Mouse (Mus musculus) cerebellum, adult 9-10 months (tissue): ENCODE measurements around the gene Olfr198.
"Not testable (repeated sequence)": the region's sequence is repeated elsewhere in the genome, so short reads cannot be mapped to it uniquely, and the experiment has no call there.

Experiments
- DNase-seq: peaks from one replicate; pipeline ENCODE4 v3.0.0; 2022

Olfr198 gene

GRCm38 (mm10) chr16:59203433-59203832 lies at the start of gene Olfr198:
Olfr198 (minus strand) TSS chr16:59203533.
- not testable (repeated sequence) for DNase-seq

DNA sequence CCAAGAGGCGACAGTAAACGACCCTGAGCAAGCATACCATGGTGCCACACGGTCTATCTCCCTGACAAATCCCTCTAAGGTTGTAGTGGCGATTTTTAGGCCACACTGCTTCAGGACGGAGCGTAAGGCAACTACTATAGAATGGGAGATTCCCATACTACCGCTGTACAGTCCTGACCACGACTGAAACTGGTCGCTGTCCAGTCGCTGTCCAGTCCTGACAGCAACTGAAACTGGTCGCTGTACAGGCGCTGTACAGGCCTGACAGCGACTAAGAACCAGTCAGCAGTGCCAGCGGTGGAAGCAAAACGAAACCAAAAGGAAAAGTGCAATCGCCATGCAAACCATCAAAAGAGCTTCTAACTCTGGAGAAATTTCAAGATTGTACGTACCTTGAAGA lies 46.4 kb upstream of the Olfr198 start:
- DNase-seq: no peak

GRCm38 (mm10) chr16:59219667-59220066 lies 16.3 kb upstream of the Olfr198 start, which contains the start of gene Olfr199:
Olfr199 (minus strand) TSS chr16:59219767.
- DNase-seq: not testable (repeated sequence)

- DNase-seq: not testable (repeated sequence)
These were observed 14.5 kb upstream of the Olfr198 start for GRCm38 (mm10) chr16:59217861-59218260.

DNA sequence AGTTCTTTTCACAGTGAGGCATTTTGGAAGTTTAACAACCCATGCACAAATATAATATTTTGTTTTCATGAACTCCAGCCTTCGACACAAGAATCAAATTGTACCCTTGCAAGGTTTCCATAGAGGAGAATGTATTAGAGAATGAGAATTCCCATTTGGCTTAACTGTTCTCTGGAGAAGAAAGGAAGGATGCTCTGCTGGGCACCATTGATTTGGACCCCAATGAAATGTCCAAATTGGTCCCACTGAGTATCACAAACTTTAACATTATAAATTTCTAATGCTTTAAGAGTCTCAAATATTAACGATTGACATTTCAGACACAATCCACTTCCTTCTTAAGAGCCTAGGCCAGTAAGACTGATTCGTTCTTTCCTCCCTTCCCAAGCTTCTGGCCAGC lies 33.0 kb downstream of the Olfr198 start, which contains the start of gene Olfr196:
Gene Olfr196, minus strand, starts transcription at position 101 of the 400 bp plus-strand sequence.
- DNase-seq: no peak

DNA sequence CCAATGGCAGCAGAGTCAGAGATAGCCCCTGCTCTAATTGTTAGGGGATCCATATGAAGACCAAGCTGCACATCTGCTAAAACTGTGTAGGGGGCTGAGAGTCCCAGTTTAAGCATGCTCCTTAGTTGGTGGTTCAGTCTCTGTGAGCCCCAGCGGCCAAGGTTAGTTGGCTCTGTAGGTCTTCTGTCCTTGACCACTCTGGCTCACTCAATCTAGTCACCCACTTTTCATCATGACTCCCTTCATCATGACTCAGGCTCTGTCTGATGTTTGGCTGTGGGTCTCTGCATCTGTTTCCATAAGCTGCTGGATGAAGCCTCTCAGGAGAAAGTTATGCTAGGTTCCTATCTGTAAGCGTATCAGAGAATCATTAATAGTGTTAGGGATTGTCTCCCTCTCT lies 51.3 kb downstream of the Olfr198 start:
- DNase-seq: no peak
